Mouse (Mus musculus) E14TG2a.4 (cell line): ENCODE measurements at regions not wholly inside any gene's neighbourhood (a gene's known extent, or its start where the extent isn't known, plus 50 kb on each side); places are given as distances from the start of the nearest gene placed in this dataset.

Experiments used
- H3K27me3 ChIP-seq: 2 replicates; pipeline ENCODE4 v1.6.1; 2014; ENCODE audit warnings: low read length, control low read depth; ENCODE audit not compliant: insufficient read depth
- H3K36me3 ChIP-seq: 2 replicates; pipeline ENCODE4 v1.6.1; 2014; ENCODE audit warnings: low read length, control low read depth; ENCODE audit not compliant: insufficient read depth
- H3K4me1 ChIP-seq: replicated peaks from 2 replicates; pipeline ENCODE4 v1.6.1; 2014; ENCODE audit warnings: low read depth, low read length, control low read depth
- H3K4me3 ChIP-seq: replicated peaks from 2 replicates; pipeline ENCODE4 v1.5.1; 2014; ENCODE audit warnings: mild to moderate bottlenecking, low read length
- H3K9me3 ChIP-seq: 2 replicates; pipeline ENCODE4 v1.6.1; 2014; ENCODE audit warnings: low read length, control low read depth
- CTCF ChIP-seq: conservative IDR thresholded peaks from 2 replicates; pipeline ENCODE4 v1.5.1; 2014; ENCODE audit warnings: low read length
- NANOG ChIP-seq: IDR thresholded peaks from 2 replicates; pipeline ENCODE4 v1.6.1; 2014; ENCODE audit warnings: borderline replicate concordance, low read length, mixed read lengths
- POU5F1 ChIP-seq: IDR thresholded peaks from 2 replicates; pipeline ENCODE4 v1.6.1; 2014; ENCODE audit warnings: low read length, borderline replicate concordance

- Histone ChIP-seq H3K4me1 (no peaks in the 10 kb centered on the region), H3K27me3 (no peaks in the 10 kb centered on the region), H3K4me3 (no peak overlapping the region), H3K36me3 (no peaks in the 10 kb centered on the region), H3K9me3 (no peaks in the 10 kb centered on the region)
- TF ChIP-seq POU5F1: no peak
- no peak for TF ChIP-seq CTCF
- TF ChIP-seq NANOG: no peak
These were observed 457.6 kb upstream of the Htr2a start for GRCm38 (mm10) chr14:74182996-74183395.

- no peaks in the 10 kb centered on the region for H3K27me3 ChIP-seq
- no peak overlapping the region for H3K4me3 ChIP-seq
- no peak for TF ChIP-seq NANOG
- no peak for TF ChIP-seq POU5F1
- TF ChIP-seq CTCF: no peak
- H3K4me1 ChIP-seq: no peaks in the 10 kb centered on the region
- no peaks in the 10 kb centered on the region for H3K36me3 ChIP-seq
- no peaks in the 10 kb centered on the region for H3K9me3 ChIP-seq
These were observed 438.9 kb upstream of the Htr2a start for GRCm38 (mm10) chr14:74201710-74202109.

- Histone ChIP-seq H3K4me1 (no peaks in the 10 kb centered on the region), H3K27me3 (no peaks in the 10 kb centered on the region), H3K4me3 (no peak overlapping the region), H3K9me3 (no peaks in the 10 kb centered on the region), H3K36me3 (no peaks in the 10 kb centered on the region)
- TF ChIP-seq NANOG (no peak), CTCF (no peak), POU5F1 (no peak)
These were observed 435.6 kb upstream of the Htr2a start for GRCm38 (mm10) chr14:74205011-74205410.

- Histone ChIP-seq H3K9me3 (no peaks in the 10 kb centered on the region), H3K27me3 (no peaks in the 10 kb centered on the region), H3K4me1 (no peaks in the 10 kb centered on the region), H3K4me3 (no peak overlapping the region), H3K36me3 (no peaks in the 10 kb centered on the region)
- no peak for TF ChIP-seq POU5F1
- no peak for TF ChIP-seq NANOG
- TF ChIP-seq CTCF: no peak
These were observed 422.7 kb upstream of the Htr2a start for GRCm38 (mm10) chr14:74217914-74218446.

- H3K36me3 ChIP-seq: no peaks in the 10 kb centered on the region
- no peak overlapping the region for H3K4me3 ChIP-seq
- H3K9me3 ChIP-seq: no peaks in the 10 kb centered on the region
- H3K27me3 ChIP-seq: no peaks in the 10 kb centered on the region
- no peak for TF ChIP-seq NANOG
- no peak for TF ChIP-seq CTCF
- TF ChIP-seq POU5F1: no peak
- no peaks in the 10 kb centered on the region for H3K4me1 ChIP-seq
These were observed 420.9 kb upstream of the Htr2a start for GRCm38 (mm10) chr14:74219761-74220160.

- no peaks in the 10 kb centered on the region for H3K9me3 ChIP-seq
- H3K36me3 ChIP-seq: no peaks in the 10 kb centered on the region
- no peak overlapping the region for H3K4me3 ChIP-seq
- H3K27me3 ChIP-seq: no peaks in the 10 kb centered on the region
- no peaks in the 10 kb centered on the region for H3K4me1 ChIP-seq
- TF ChIP-seq POU5F1 (no peak), NANOG (no peak), CTCF (no peak)
These were observed 418.5 kb upstream of the Htr2a start for GRCm38 (mm10) chr14:74222093-74222492.

GRCm38 (mm10) chr14:74229560-74230187, 411.0 kb upstream of the Htr2a start:
- no peak for TF ChIP-seq POU5F1
- H3K4me3 ChIP-seq: no peak overlapping the region
- H3K9me3 ChIP-seq: no peaks in the 10 kb centered on the region
- H3K4me1 ChIP-seq: no peaks in the 10 kb centered on the region
- H3K27me3 ChIP-seq: no peaks in the 10 kb centered on the region
- H3K36me3 ChIP-seq: no peaks in the 10 kb centered on the region

GRCm38 (mm10) chr14:74240212-74240611, 400.4 kb upstream of the Htr2a start:
- Histone ChIP-seq H3K27me3 (no peaks in the 10 kb centered on the region), H3K36me3 (no peaks in the 10 kb centered on the region), H3K4me3 (no peak overlapping the region), H3K4me1 (no peaks in the 10 kb centered on the region), H3K9me3 (no peaks in the 10 kb centered on the region)
- TF ChIP-seq CTCF: no peak
- no peak for TF ChIP-seq POU5F1
- TF ChIP-seq NANOG: no peak
